Mouse (Mus musculus): Measurements from ENCODE around the gene Pik3ap1.

- TF ChIP-seq POLR2A (IDR thresholded peaks at IDR 0.05; ENCODE audit: borderline replicate concordance, low read depth, low read length) (no peak), CTCF (IDR thresholded peaks at IDR 0.05; ENCODE audit: low read depth, low read length) (no peak)
These were observed 56.2 kb downstream of the Pik3ap1 start for GRCm38 (mm10) chr19:41328743-41329142.

All from bone marrow macrophage, adult 2 months (primary cell).